Mouse (Mus musculus) inflammation-experienced regulatory T-cells, adult 6 months (primary cell): ENCODE measurements around the gene Cd1d1. TPM values are rescaled to one million over a fixed set of nuclear protein-coding genes. Genes with fewer than 3 reads are reported as not detected.
"Not testable (repeated sequence)": the region's sequence is repeated elsewhere in the genome, so short reads cannot be mapped to it uniquely, and the experiment has no call there.

Experiments
- ATAC-seq: one replicate; pipeline ENCODE4 v1.8.0; 2017
- polyA plus RNA-seq, 3 experiments: library from polyadenylated mRNA; unstranded; fragments of 100-300 nt; shearing (Covaris generic); gene quantifications; one replicate each; pipeline ENCODE4 v1.2.1; 2017

Cd1d1 gene
- polyA plus RNA-seq, result 100 to 1,000 TPM in 2 of 3 experiments, 10 to 100 TPM in 1; 74.0 to 177 (median 124) TPM

DNA sequence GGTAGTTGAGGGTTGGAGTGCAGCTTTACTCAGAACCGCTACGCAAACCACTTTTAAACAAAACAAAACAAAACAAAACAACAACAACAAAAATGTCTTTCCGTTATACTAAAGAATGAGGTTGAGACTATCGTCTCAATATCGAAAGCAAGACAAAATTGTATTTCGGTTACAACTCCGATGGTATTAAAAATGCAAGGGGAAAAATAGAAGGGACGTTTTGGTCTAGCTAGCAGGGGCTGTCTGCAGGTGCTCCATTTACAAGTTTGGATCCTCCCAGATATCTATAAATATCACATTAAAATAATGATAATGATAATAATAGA, at the start of gene Cd1d1:
TSS of gene Cd1d1 (minus strand) at position 27 of the 326 bp plus-strand sequence.
- no peak for ATAC-seq

DNA sequence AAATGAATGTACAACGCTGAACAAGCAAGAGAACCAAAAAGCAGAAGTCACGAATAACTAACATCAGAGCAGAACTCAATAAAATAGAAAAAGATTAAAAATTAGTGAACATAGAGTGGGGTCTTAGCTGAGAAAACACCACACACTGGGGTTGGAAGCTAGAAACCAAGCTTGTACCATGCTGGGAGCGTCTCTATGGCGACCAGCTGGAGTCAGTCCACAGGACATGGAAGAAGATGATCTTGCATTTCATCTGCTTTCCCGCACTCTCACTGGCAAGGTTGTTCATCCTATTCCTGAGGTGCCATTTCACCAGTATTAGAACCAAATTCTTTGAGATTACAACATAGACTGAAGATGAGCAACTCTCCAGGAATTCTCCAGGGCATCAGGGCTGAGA, 48.6 kb upstream of the Cd1d1 start:
- ATAC-seq, result no peak

DNA sequence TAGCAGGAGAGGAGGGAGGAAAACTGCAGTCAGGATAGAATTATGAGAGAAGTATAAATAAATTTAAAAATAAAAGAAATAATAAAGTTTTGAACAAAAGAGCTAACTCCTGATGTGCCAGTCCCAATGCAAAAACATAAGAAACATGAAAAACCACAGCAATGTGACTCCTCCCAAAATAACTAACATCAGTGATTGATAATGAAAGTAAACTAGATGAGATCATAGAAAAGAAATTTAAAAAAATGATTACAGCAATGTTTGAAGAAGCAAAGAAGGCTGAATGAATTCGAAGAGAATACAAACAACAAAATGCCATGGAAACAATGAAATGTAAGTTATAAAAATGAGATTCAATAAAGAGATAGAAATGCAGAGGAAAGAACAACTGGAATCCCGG, 42.5 kb upstream of the Cd1d1 start:
- no peak for ATAC-seq

- no peak for ATAC-seq
Measured at GRCm38 (mm10) chr3:87038500-87038899, 39.3 kb upstream of the Cd1d1 start.

GRCm38 (mm10) chr3:87034061-87034460, 34.8 kb upstream of the Cd1d1 start:
- ATAC-seq, result no peak

GRCm38 (mm10) chr3:87033357-87033756, 34.1 kb upstream of the Cd1d1 start:
- ATAC-seq, result no peak

DNA sequence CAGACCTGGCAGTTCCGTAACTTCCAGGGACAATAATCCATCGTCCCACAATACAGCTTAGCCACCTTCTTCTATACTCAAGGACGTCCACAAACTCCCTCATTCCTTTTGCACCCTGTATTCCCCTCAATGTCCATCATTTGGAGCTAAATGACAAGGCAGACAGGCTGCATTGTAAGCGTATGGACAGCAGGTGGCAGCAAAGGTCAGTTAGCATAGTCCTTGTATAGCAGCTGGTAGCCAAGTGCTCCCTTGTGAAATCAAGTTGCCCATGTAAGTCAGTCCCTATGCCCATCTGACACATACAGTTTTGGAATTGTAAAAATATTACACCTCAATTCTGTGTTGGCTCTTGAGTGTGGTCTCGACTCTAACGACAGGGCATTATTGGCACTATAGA, 31.6 kb upstream of the Cd1d1 start:
- ATAC-seq, result peak; percentile 35

- ATAC-seq, result no peak
Measured at GRCm38 (mm10) chr3:87017707-87018106, 18.5 kb upstream of the Cd1d1 start.

- no peak for ATAC-seq
Measured at GRCm38 (mm10) chr3:87017001-87017400, 17.8 kb upstream of the Cd1d1 start.

DNA sequence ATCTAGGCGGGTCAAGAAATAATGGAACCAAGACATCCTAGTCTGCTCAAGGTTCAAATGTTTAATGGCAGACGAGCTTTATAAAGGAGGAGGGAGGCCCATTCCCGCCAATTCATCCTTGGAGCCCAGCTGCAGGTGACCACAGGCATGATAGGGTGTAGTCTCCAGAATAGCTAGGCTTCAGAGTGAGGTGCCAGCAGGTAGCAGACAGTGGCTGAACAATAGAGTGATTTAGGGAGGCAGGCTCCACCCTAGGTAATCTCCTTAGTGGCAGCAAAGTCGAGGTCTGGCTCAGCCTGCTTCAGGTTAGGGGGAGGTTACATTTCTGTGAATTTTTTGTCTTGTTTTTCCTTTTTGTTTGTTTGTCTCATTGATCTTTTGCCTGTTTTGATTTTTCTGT, 16.7 kb upstream of the Cd1d1 start:
- ATAC-seq, result no peak

DNA sequence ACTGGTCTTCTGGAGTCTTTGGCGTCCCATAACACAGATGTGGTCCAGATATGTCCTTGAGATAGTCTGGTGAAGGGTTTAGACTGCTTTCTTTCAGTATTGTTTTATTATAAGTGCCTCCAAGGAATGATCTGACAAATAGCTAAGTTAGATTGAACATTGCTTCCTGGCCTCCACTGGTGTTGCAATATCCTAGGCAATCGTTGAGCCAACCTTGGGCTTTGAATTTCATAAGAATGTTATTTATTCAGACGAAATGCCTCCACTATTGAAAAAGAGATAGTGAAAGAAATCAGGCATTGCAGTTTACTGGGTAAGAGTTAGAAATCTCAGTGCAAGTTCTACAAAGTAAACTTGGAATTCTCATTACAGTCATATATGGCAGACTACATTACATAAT, 13.2 kb upstream of the Cd1d1 start:
- ATAC-seq, result not testable (repeated sequence)

DNA sequence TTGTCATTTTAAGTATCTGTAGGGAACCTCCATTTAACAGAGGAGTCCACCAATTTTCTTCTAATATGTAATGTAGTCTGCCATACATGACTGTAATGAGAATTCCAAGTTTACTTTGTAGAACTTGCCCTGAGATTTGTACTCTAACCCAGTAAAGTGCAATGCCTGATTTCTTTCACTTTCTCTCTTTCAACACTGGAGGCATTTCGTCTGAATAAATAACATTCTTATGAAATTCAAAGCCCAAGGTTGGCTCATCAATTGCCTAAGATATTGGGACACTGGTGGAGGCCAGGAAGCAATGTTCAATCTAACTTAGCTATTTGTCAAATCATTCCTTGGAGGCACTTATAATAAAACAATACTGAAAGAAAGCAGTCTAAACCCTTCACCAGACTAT, 9.0 kb upstream of the Cd1d1 start:
- not testable (repeated sequence) for ATAC-seq

DNA sequence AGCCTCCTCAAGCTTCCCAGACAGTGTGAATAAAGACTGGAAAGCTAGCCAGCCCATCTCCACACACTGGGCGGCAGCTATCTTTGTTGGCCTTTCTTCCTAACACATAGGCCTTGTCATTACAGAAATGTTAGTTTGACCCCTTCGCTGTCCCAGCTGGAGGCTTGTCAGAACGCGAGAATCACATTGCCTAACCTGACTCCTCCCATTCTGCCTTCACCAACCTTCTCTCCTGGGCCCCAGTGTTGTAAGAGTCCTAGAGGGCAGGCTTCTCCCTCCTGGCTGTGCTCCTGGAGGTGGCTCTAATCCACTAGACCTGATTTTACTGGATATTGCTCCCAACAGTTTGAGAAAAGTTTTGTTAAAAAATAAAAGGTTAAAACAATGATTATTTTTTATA, 1.4 kb upstream of the Cd1d1 start:
- ATAC-seq, result no peak

DNA sequence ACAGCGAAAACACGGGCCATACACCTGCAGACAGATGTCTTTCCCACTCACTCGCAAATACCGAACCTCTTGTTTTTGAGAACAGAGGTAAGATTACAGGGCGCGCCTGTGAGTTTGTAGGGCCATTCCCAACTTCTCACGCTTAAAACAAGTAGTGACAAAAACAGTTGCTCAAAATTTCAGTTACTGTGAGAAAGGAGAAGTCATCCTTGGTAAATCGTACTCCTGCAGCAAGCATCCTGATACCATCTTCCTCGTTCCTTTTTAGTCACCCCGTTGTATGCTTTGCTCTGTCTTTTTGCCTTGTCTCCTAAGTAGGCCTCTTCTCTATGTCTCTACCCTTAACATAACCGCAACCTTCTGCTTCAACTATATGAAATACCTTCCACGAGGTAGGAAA, 810 bp upstream of the Cd1d1 start:
- ATAC-seq, result no peak

DNA sequence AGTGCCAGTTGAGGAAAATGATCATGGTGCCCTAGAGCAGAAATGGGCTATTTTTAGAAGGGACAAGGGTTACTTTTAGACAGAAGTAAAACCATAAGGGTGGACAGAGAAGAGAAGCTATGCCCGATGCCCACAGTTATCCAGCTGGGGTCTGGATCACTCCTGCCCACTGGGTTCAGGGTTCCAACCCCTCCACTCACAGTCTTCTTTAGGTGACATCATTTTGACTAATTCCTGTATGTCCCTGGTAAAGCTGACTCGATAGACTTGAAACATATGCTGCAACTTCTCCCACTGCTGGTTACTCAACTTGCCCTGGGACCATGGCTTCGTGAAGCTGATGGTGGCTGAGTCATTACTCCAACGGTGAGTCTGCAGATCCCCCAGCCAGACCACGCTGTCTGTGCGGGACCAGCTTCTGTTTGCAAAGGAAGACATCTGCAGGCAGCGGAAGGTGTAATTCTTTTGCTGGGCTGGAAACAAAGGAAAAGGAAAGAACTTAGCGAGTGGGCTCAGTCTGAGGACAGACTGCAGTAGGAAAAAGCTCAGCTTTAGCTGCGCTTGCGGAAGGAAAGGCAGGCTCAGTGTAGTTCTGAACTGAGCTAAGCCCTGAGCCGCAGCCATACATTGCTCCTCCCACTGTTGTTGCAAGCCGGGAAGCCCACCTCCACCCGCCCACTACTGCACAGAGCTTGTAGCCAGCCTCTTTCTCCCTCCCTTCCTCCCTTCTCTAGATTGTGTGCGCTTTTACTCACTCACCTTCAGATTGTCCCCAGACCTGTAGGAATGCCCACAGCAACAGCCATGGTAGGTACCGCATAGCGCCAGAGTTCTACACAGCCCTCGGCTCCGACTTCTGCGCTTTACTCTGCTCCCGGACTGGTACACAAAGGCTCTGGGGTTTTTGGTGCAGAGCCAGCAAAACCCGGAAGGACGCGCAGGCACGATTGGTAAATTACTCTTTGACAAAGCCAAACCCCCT, 517 bp downstream of the Cd1d1 start:
- ATAC-seq, result peak; percentile 91

GRCm38 (mm10) chr3:86996111-86996510, 3.1 kb downstream of the Cd1d1 start:
- ATAC-seq, result no peak

- ATAC-seq, result no peak
Measured at GRCm38 (mm10) chr3:86995381-86995780, 3.9 kb downstream of the Cd1d1 start.

DNA sequence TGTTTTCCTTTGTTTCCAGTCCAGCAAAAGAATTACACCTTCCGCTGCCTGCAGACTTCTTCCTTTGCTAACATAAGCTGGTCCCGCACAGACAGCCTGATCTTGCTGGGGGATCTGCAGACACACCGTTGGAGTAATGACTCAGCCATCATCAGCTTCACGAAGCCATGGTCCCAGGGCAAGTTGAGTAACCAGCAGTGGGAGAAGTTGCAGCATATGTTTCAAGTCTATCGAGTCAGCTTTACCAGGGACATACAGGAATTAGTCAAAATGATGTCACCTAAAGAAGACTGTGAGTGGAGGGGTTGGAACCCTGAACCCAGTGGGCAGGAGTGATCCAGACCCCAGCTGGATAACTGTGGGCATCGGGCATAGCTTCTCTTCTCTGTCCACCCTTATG, 12.3 kb downstream of the Cd1d1 start:
- ATAC-seq, result not testable (repeated sequence)

- peak; percentile 94 for ATAC-seq
Measured at GRCm38 (mm10) chr3:86986490-86986889, 12.8 kb downstream of the Cd1d1 start.

GRCm38 (mm10) chr3:86983382-86983781, 15.9 kb downstream of the Cd1d1 start:
- no peak for ATAC-seq

DNA sequence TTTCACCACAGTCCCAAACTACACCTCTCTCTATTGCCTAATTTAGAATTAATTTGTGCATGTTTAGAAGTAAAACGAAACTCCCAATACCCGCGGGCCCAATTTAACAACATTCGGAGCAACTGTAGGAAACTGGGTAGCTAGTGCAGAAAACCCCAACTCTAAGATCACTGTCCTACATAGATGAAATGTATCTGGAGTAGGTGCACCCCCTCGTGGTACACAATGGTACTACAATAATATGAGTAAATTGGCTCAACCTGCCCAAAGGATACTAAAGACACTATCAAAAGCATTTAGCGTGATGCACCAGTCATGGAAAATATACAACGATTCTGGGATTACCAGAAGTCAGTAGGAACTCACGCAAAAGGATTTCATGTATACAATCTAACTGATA, 22.7 kb downstream of the Cd1d1 start:
- peak; percentile 82 for ATAC-seq

GRCm38 (mm10) chr3:86975150-86975549, 24.1 kb downstream of the Cd1d1 start:
- ATAC-seq, result no peak

GRCm38 (mm10) chr3:86962665-86963435, 36.4 kb downstream of the Cd1d1 start:
- no peak for ATAC-seq

- ATAC-seq, result peak; percentile 64
Measured at GRCm38 (mm10) chr3:86961395-86961669, 37.9 kb downstream of the Cd1d1 start.
